Mouse (Mus musculus): Measurements from ENCODE around the gene Stambp. TPM values are rescaled to one million over a fixed set of nuclear protein-coding genes. Genes with fewer than 3 reads are reported as not detected.

Gene Stambp
- total RNA-seq, 2 experiments from 2014 or later = 15.2 to 15.4 TPM

DNA sequence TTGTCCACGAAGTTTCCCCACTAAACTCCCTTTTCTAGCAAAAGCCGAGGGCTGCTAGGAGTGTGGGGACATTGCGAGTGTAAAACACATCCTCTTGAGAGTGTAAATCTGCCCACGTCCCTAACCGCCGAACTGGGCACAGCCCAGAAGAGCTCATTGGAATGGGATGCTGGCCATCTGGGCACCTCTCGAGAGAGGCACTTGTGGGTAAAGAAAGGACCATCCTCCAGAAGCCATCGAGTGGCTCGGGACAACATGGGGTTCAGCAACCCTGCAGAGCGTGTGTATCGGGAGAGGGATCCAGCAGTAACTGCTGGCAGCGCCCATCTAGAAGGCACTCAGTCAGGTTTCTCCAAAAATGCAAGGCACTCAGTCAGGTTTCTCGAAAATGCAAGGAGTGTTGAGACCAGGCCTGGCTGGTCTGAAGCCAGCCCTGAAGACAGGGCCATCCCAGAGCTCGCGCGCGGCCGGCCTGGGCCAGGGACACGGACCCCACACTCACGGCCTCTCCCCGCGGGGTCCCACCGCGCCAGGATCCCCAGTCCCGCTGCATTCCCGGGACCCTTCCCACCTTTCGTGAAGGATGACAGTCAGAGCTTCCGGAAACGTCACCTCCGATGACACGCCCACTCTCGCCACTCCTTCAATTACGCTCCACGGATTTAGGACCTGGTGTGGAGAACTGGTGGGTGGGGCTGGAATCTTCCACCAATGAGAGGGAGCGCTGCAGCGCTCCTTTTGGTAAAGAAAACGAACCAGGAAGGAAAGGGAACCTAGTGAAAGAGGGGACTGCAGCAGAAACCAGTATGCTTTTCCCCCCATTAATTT lies 475 bp downstream of the Stambp start:
- peak; percentile 71 to 89 for DNase-seq (ENCODE audit: low spot score in 2 of 2)

DNA sequence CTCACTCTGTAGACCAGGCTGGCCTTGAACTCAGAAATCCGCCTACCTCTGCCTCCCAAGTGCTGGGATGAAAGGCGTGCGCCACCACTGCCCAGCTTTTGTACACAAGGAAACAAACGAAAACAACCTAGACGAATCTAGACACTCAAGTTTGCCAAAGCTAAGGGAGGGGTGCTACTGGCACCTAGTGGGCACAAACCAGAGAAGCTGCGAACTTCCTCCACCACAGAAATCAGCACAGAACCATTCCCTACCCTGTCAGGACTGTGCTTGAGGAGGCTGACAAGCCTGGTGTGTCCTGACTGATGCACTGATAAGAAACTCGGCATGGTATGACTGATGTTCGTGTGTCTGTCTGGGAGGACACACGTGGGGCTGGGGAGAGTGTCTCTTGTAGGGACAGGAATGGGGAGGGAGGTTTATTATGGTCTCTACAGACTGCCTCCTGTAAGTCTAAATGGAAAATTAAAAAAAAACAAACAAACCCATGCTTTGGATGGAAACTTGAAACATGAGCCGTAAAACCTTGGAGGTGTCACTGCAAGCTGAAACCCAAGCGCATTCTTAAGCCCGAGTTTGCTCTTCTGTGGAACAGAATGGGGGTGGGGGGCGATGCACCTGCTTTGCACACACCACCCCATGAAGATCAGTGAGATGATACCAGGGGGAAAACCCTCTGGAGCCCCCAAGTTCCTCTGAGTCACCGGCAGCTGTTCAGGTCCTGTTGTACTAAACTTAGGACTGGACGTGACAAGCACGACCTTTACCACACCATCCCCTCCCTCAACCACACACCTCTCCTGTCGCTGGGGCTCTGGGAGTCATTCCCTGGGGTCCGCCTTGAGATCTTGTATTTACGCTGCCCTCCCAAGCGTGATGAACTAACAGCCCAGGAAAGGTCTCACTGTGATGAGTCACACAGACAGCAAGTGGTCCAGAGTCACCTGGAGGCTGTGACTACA lies 3.3 kb downstream of the Stambp start:
- DNase-seq (ENCODE audit: low spot score in 2 of 2) = no peak

DNA sequence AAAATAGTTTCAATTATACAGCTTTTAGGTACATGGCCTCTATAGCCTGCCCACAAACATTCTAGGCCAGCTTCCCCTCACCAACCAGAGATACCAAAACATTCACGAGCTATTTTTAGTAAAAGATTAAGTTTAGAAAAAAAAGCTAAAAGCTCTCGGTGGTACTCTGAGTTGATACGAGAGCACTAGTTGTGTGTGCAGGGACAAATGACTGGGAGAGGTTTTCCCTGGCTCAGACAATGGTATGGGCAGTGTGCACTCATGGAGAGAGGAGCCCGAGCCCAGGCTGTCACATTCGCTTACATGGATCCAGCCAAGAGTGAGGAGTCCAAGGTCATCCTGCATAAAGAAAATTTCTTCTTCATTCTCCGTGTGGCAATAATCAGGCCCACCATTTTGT lies 16.6 kb downstream of the Stambp start:
- DNase-seq (ENCODE audit: low spot score in 2 of 2) = no peak

DNA sequence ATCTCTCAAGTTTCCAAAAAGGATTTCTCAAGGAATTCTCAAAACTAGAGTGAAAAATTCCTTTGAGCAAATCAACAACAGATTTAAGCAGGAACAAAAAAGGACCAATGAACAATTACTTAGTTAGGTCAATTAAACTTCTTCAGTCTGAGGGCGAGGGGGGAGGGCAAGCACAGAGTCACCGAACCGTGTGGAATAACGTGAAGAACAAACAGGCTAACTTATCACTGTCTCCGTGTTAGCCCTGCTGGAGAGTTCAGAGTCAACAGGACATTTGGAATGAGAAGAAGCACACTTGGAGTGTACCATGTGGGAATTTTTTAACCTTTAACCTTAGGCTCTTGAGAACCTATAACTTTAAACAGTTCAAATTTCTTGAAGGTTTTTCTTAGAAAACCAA lies 24.2 kb downstream of the Stambp start:
- no peak for DNase-seq (ENCODE audit: low spot score in 2 of 2)

DNA sequence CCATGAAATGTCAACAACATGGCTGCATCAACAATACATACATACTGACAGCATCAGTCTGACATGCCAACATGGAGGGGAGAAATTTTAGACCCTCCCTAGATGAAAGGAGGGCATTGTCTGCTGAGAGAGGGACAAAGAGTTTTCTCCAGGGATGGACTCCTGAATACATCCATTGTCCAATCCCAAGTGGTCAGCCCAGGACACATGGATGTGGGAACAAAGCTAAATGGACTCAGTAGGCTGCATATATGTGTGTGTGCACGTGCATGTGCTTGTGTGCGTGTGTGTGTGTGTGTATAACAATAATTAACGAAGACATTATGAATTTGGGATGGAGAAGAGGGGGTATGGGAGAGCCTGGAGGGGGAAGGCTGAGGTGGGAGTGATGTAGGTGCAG lies 26.8 kb downstream of the Stambp start:
- no peak for DNase-seq (ENCODE audit: low spot score in 2 of 2)

DNA sequence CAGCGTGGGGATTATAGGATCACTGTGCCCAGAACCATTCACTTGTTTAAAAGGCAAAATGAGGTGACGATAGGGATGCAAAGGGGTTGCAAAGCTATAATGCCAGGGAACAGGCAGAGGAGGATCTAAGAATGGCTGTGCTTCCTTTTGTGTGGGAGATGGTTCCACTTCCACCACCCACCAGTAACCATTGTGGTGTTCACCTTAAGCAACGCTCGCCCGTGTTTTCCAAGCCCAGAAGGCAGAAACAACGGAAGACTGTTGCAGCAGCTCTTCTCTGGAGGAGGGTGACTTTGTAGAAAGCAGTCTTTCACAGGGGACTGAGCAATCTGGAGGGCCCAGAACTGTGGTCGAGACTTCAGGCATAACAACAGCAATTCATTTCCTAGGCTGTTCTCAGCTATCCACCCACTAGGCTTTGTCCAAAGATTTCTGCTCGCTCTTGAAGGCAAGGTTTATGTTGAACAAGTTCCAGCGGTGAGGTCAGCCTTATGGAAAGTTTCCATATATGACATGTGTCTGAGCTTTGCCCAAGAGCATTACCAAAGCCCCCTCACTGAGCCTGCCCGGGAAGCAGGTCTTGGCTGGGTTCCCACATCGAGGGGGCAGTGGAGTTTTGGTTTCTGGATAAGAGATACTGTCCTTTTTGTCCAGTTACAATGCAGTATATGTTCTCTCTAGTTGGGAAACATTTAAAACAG lies 30.6 kb downstream of the Stambp start:
- DNase-seq (ENCODE audit: low spot score in 2 of 2) = peak; percentile 33 to 43

DNA sequence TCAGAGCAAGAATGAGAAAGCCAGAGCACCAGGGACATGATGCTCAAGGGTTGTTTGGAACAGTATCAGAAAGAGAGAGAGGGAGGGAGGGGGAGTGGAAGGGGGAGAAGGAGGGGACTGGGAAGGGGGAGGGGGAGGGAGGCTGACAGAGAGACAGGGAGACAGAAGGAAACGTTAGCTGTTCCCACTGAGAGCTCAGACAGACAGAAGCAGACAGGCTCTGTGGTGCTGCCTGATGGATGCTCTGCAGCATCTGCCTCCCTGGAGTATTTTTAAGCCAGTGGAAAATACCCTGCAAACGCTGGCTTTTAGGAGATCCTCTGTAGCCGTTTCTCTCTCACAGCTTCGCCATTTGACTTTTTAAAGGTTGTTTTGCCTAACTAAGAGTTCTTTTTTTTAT lies 32.5 kb downstream of the Stambp start:
- no peak for DNase-seq (ENCODE audit: low spot score in 2 of 2)

DNA sequence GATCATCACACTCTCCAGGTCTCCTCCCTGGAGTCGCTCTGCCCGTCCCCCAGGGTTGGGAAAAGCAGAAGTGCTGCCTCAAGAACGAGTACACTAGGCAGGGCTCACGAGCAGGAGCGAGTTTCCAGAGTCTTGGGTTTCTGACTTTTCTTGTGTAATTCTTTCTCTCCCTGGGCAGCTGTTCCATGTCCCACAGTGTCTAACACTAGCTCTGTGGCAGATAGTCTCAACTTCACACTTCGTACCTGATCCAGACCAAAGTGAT lies 35.8 kb downstream of the Stambp start:
- no peak for DNase-seq (ENCODE audit: low spot score in 2 of 2)

DNA sequence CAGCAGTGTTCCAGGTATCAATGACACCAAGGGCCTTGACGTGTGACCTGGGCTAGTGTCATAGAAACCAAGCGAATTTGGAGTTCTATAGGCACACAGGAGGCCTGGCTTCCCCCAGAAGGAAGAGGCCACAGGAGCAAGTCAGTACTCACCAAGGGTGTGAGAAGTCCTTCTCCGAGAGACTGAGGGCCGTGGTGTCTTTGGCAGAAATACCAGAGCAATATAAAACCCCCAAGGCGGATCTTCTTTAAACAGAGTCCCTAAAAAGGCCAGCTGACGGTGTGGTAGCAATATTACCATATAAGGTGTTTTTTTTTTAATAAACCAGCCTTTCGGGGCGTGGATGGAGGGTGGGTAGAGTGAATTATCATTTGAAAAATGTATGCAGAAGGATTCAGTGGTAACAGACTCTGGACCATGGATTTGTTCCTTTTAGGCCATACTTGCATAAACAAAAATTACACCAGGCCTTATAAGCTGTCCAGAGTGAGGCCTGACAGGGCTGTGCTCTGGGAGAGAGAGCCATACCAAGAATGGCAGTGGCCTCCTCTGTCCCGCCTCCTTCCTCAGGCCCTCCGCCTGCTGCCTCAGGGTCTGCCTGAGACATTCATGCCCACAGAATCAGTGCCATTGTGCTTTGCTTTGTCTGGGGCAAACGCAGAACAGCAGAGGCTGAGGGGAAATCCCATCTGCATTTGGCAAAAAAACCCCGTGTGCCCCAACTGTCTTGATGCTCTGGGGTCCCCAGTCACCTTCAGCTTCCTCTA lies 36.3 kb downstream of the Stambp start, which contains the start of gene Actg2:
Actg2 (minus strand) TSS at position 238 of the 767 bp plus-strand sequence.
- DNase-seq (ENCODE audit: low spot score in 2 of 2) = no peak

DNA sequence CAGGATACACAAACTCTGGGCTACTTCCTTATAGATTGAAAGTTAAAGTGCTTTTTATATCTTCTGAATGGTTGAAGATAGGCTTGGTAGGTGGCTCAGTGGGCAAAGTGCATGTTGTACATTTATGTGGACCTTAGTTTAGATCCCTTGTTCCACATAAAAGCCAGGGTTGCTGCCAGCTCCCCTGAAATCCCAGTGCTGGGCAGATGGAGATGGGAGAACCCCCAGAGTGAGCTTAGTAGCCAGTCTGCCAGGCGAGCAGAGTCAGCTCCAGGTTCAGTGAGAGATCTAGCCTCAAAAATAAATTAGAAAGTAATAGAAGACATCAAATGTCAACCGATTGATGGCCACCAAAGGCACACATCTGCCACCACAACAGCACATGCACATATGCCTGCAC lies 39.9 kb downstream of the Stambp start:
- no peak for DNase-seq (ENCODE audit: low spot score in 2 of 2)

DNA sequence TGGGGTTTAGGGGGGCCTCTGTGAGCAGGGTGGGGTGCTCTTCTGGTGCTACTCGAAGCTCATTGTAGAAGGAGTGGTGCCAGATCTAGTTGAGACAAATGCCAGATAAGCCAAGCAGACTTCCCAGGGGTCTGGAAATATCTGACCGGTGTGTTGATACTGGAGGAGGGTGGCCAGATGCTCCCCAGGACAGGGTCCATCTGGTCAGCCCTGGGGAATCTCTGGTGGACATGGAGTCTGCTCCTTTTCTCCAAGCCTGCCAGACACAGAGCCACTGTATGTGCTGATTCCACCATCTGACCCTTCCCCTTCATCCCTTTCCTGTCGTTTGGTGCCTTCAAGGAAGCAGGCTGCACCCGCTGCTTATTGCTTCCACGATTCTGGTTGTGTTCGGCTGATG lies 49.3 kb downstream of the Stambp start:
- DNase-seq (ENCODE audit: low spot score in 2 of 2) = no peak

DNA sequence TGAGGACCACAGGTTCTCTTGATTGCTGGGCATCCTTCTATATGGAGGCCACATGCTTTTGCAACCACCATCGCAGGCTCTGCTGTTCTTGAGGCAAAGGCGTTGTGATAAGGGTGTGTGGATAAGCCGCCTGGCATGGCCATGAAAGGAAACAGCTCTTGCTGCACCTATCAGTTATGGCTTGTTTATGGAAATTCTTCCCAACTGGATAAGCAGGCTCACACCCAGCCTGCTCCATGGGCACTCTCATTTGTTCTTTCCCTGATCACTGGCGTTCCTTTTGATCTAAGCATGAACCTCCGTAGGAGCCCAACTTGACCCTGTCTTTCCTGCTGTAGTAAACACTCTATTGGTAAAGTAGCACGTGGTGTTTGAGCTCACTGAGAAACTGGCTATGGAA lies 50.7 kb downstream of the Stambp start:
- DNase-seq (ENCODE audit: low spot score in 2 of 2) = no peak

DNA sequence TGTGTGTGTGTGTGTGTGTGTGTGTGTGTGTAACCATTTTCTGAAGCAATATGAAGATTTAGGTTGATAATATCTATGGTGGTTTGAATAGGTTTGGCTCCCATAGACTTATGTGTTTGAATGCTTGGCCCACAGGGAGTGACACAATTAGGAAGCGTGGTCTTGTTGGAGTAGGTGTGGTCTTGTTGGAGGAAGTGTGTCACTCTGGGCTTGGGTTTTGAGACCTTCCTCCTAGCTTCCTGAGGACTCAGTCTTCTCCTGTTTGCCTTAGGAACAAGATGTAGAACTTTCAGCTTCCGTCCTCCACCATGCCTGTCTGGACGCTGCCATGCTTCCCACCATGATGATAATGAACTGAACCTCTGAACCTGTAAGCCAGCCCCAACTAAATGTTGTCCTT lies 53.9 kb downstream of the Stambp start:
- DNase-seq (ENCODE audit: low spot score in 2 of 2) = no peak

DNA sequence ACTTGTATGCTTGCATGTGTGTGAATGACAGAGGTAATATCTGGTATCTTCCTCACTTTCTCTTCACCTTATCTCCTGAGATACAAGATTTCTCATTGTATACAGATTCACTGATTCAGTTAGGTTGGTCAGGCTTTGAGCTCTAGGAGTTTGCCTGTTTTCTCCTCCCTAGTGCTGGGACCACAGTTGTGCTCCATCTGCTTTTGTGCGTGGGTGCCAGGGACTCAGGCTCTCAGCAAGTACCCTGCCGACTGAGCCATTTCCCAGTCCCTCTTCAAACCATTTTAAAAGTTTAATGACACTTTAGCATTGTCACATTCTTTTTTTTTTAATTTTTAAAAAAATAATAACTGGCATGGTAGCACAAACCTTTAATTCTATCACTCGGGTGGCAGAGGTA lies 57.4 kb downstream of the Stambp start:
- no peak for DNase-seq (ENCODE audit: low spot score in 2 of 2)

DNA sequence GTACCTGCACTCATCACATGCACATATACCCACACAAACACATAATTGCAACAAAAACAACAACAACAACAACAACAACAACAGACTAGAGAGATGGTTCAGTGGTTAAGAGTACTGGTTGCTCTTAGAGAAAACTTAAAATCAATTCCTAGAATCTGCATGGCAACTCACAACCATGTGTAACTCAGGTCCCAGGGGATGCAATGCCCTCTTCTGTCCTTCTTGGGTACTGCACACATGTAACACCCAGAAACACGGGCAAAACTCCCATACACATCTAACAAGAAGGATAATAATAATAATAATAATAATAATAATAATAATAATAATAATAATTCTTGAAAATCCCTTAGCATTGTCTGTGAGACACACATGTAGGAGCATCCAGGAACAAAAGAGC lies 60.0 kb downstream of the Stambp start:
- DNase-seq (ENCODE audit: low spot score in 2 of 2) = peak in 1 of 2 experiments; percentile 54

DNA sequence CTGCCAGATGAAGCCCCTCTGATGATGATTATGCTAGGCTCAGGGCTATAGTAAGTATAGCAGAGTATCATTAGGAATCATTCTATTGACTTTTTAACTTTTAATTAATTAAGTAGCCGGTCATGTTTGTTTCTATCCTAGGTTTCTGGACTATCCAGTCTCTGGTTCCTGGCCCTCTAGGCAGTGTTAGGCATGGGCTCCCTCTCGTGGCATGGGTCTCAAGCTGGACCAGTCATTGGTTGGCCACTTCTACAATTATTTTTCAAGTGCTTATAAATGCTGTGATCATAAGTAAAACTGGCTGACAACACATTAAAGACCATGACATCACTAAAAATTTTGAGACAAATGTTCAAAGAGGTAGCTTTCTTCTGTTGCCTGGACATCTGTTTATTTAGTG lies 62.3 kb downstream of the Stambp start:
- DNase-seq (ENCODE audit: low spot score in 2 of 2) = no peak

DNA sequence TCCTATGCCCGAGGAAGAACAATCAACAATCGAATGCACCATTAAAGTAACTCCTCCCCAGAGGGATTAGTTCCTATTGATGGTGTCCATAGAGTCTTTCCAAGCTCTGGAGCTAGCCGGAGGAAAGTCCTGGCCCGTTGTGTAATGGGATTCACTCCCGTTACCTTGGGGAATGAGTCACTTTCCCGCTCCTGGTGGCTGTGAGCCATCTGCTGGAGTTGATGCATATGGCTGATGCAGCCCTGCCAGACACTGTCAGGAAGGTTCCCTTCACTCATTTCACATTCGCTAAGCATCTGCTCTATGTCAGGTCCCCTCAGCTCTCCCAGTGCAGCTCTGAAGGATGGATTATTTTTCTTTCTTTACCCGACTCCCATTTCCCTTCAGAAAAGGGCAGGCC lies 63.1 kb downstream of the Stambp start:
- DNase-seq (ENCODE audit: low spot score in 2 of 2) = no peak

DNA sequence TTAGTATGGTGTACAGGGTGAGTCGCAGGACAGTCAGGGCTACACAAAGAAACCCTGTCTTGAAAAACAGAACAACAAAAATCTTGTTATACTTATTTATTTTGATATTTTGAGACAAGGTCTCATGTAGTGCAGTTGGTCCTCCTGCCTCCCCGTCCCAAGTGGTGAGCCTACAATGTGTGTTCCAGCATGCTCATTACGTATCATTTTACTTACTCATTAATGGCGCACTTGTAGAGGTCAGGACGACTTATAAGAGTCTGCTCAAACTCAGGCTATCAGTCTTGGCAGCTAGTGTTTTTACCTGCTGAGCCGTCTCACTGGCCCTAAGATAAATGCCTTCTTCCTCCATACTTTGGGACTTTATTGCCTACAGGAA lies 65.4 kb downstream of the Stambp start:
- DNase-seq (ENCODE audit: low spot score in 2 of 2) = no peak

DNA sequence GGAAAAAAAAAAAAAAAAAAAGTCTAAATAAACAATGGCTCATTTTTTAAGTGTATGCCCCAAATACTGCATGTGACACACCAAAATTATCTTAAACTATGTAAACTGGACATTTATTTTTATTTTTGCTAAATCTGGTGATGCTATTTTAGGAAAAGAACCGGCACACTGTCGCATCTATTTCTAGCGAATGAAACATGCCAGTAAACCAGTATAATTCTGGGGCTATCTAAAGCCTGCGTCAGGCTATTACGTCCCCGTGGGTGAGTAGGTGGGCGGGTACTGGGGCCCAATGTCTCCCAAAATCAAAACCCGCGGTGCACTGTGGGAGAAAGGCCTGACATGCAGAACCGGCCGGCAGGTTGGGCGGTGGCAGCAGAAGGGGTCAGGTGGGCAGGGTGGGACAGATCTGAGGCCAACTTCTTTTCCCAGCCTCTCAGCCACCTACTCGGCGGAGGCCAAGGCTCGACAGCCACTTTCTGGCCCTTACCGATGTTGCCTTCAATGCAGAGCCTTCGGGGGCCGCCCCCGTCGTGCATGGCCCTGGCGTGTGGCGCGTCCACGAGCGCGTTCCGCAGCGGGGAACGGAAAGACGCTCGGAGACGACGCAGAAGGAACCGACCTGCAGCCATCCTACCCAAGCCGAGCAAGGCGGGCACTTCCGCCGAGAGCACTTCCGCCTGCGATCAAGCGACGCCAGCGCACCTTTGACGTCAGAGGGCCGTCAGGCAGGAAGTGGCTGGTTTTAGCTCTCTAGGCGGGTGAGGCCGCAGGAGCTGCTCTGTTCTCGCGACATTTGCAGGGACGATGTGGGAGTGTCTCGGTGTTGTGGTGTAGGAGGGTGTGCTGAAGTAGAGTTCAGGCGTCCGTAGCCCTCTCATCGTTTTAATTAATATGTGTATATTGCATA lies 66.0 kb downstream of the Stambp start, which contains the start of gene Dguok:
Dguok (minus strand) TSS at position 712 of the 910 bp plus-strand sequence.
- peak; percentile 88 to 96 for DNase-seq (ENCODE audit: low spot score in 2 of 2)

DNA sequence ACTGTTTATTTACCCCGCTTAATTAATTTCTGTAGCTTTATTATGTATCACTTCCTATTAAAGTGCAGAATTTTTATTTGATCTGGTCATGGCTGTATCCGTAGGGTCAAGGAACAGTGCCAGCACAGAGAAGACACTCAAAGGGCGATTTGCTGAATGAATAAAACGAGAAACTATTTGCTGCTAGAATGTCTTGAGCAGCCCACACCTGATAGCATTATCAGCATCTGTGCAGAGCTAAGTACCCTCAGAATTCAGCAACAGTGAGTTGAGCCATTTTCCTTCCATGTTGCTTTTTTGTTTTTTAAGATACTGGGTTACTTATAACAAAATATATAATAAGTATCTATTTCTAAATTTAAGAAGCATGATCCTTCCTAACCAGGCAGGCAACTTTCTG lies 67.0 kb downstream of the Stambp start:
- no peak for DNase-seq (ENCODE audit: low spot score in 2 of 2)
